Comparison of ENCODE assay signal across 16 mouse cellular contexts in genomic region chr5:43050961-43051517, GRCm38 (mm10).
DNase-seq lines count a peak whose midpoint lies in the region; ATAC-seq lines count a peak whose summit lies in the region.
"Had no signal": no experiment of that assay in that cellular context is flagged by ENCODE, and none has a peak within 500 bp of the region (broad histone marks: within the 10 kb centered on the region; RNA-seq: fewer than 3 reads in every experiment).

No protein-coding gene starts in this region.

- no peaks in the 10 kb centered on the region for H3K4me1 ChIP-seq in kidney, embryonic 15.5 days
- H3K4me1 ChIP-seq: hindbrain, embryonic 13.5 days had no signal

- H3K36me3 ChIP-seq in kidney, embryonic 15.5 days = no peaks in the 10 kb centered on the region
- H3K36me3 ChIP-seq: heart, embryonic 15.5 days; hindbrain, embryonic 13.5 days had no signal

- DNase-seq in kidney, adult 9 months = peak; percentile 59
- DNase-seq in Muller cell, postnatal 12 days (ENCODE audit: inconsistent ontology term) = peak; percentile 36
- DNase-seq in cerebellum, adult 11 months = peak; percentile 80
- peak; percentile 80 to 87 for DNase-seq in cerebellum, postnatal 36 days
- no peak for DNase-seq in T-cell, adult 2 months (ENCODE audit: low spot score)
- no peak for DNase-seq in gastrocnemius, postnatal 14 days
- DNase-seq: adrenal gland, adult 8-10 months; gastrocnemius, postnatal 36 days; lung, adult 2 months; thymus, postnatal 14 days had no signal

- H3K27me3 ChIP-seq in kidney, embryonic 15.5 days = no peaks in the 10 kb centered on the region
- H3K27me3 ChIP-seq: CH12.LX; heart, embryonic 15.5 days; hindbrain, embryonic 13.5 days; megakaryocyte, embryonic 14.5 days had no signal

- no peak overlapping the region for H3K4me2 ChIP-seq in kidney, embryonic 15.5 days
- H3K4me2 ChIP-seq: heart, embryonic 15.5 days; hindbrain, embryonic 13.5 days had no signal

- no peaks in the 10 kb centered on the region for H3K9me3 ChIP-seq in kidney, embryonic 15.5 days (replicated peaks)
- H3K9me3 ChIP-seq: heart, embryonic 15.5 days; hindbrain, embryonic 13.5 days; megakaryocyte, embryonic 14.5 days had no signal

- ATAC-seq in kidney, embryonic 15.5 days (replicated peaks; ENCODE audit: low FRiP score) = no peak

- H3K27ac ChIP-seq in kidney, embryonic 15.5 days = no peak overlapping the region
- H3K27ac ChIP-seq: heart, embryonic 15.5 days; hindbrain, embryonic 13.5 days; left cerebral cortex, adult 2 months had no signal

- WGBS in kidney, embryonic 15.5 days = 90% methylated on average over 7 of the region's 7 CpGs

- H3K4me3 ChIP-seq in kidney, embryonic 15.5 days (replicated peaks) = no peak overlapping the region
- H3K4me3 ChIP-seq: heart, embryonic 15.5 days; hindbrain, embryonic 13.5 days; left cerebral cortex, adult 2 months; megakaryocyte, embryonic 14.5 days had no signal

- intact Hi-C loops in gastrocnemius, postnatal 14 days (cut with DNase I; ENCODE audit: low total_unique reads) = no loop called here

- H3K9ac ChIP-seq in kidney, embryonic 15.5 days = no peak overlapping the region
- H3K9ac ChIP-seq: heart, embryonic 15.5 days; hindbrain, embryonic 13.5 days had no signal

Comparison
In these comparisons a context has a peak if more than half of its experiments do, and no peak if none do; other contexts are left out.
1. DNase-seq: peak in kidney, adult 9 months (single experiment), Muller cell, postnatal 12 days (single experiment), cerebellum, adult 11 months (single experiment) and cerebellum, postnatal 36 days (2 of 2); none in T-cell, adult 2 months (single experiment) and gastrocnemius, postnatal 14 days (single experiment).